Mouse (Mus musculus): ENCODE results near the gene Ccl20.

- TF ChIP-seq CTCF (IDR thresholded peaks at IDR 0.05; ENCODE audit: low read depth, low read length) (no peak), POLR2A (IDR thresholded peaks at IDR 0.05; ENCODE audit: borderline replicate concordance, low read depth, low read length) (no peak)
These were observed 9.1 kb upstream of the Ccl20 start for GRCm38 (mm10) chr1:83107410-83107978.

Data from bone marrow macrophage, adult 2 months (primary cell).